Mouse (Mus musculus): Measurements from ENCODE around the gene Thada. TPM values are rescaled to one million over a fixed set of nuclear protein-coding genes. Genes with fewer than 3 reads are reported as not detected.
A peak's percentile ranks its signal among the peaks of the same experiment; 100 is the strongest.

The Thada gene
- total and polyA plus RNA-seq, 2 experiments from 2014 or later: 2.6 to 19.2 TPM

- no peaks in the 10 kb centered on the region for H3K36me3 ChIP-seq (ENCODE audit: insufficient read depth)
- H3K4me3 ChIP-seq (ENCODE audit: low read depth, low read length): no peak overlapping the region
- no peak overlapping the region for H3K4me2 ChIP-seq (ENCODE audit: low read depth)
- H3K9me3 ChIP-seq (ENCODE audit: low read length): no peaks in the 10 kb centered on the region
- WGBS: 85% methylated on average over 9 of the region's 12 CpGs
- no peak for TF ChIP-seq CTCF (IDR thresholded peaks at IDR 0.05; ENCODE audit: low read depth)
- no peak for DNase-seq
- H3K4me1 ChIP-seq (ENCODE audit: insufficient read depth): no peaks in the 10 kb centered on the region
- no peak for ATAC-seq
- H3K27ac ChIP-seq (ENCODE audit: low read depth, low read length): no peak overlapping the region
- no peaks in the 10 kb centered on the region for H3K27me3 ChIP-seq (ENCODE audit: insufficient read depth, low read length)
- no peak overlapping the region for H3K9ac ChIP-seq
Measured at GRCm38 (mm10) chr17:84327051-84327925, 138.7 kb downstream of the Thada start.

GRCm38 (mm10) chr17:84322176-84322575, 143.8 kb downstream of the Thada start:
- Histone ChIP-seq H3K9me3 (ENCODE audit: low read length) (no peaks in the 10 kb centered on the region), H3K9ac (no peak overlapping the region), H3K27ac (ENCODE audit: low read depth, low read length) (no peak overlapping the region), H3K4me2 (ENCODE audit: low read depth) (no peak overlapping the region), H3K4me1 (ENCODE audit: insufficient read depth) (no peaks in the 10 kb centered on the region), H3K27me3 (ENCODE audit: insufficient read depth, low read length) (no peaks in the 10 kb centered on the region), H3K36me3 (ENCODE audit: insufficient read depth) (no peaks in the 10 kb centered on the region), H3K4me3 (ENCODE audit: low read depth, low read length) (no peak overlapping the region)
- DNase-seq (peak; percentile 10), ATAC-seq (no peak)
- 70% methylated on average over 4 of the region's 4 CpGs for WGBS
- TF ChIP-seq CTCF (IDR thresholded peaks at IDR 0.05; ENCODE audit: low read depth): no peak

GRCm38 (mm10) chr17:84321351-84321750, 144.7 kb downstream of the Thada start:
- no peak for TF ChIP-seq CTCF (IDR thresholded peaks at IDR 0.05; ENCODE audit: low read depth)
- no peak overlapping the region for H3K9ac ChIP-seq
- WGBS: 85% methylated on average over 5 of the region's 5 CpGs
- no peaks in the 10 kb centered on the region for H3K9me3 ChIP-seq (ENCODE audit: low read length)
- H3K36me3 ChIP-seq (ENCODE audit: insufficient read depth): no peaks in the 10 kb centered on the region
- no peaks in the 10 kb centered on the region for H3K27me3 ChIP-seq (ENCODE audit: insufficient read depth, low read length)
- H3K4me1 ChIP-seq (ENCODE audit: insufficient read depth): no peaks in the 10 kb centered on the region
- H3K4me3 ChIP-seq (ENCODE audit: low read depth, low read length): no peak overlapping the region
- no peak for DNase-seq
- H3K4me2 ChIP-seq (ENCODE audit: low read depth): no peak overlapping the region
- no peak overlapping the region for H3K27ac ChIP-seq (ENCODE audit: low read depth, low read length)
- ATAC-seq: no peak

DNA sequence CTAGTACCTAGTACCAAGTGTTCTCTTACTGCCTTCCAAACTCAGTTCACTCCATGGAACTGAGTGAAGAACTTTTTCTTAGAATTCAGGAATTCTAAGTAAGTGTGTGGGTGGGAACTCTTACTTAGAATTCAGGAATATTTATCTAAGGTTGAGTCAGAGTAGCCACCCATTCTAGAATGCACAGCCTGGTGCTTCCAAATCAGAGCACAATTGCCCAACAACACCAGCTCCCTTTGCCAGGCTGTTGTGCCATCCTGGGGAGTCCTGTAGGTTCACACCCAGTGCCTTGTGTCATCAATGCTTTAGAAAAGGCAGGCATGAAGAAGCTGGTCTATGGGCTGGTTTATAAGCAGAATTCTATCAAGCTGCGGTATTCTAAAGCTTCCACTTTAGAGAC, 145.4 kb downstream of the Thada start:
- H3K9me3 ChIP-seq (ENCODE audit: low read length): no peaks in the 10 kb centered on the region
- ATAC-seq (no peak), DNase-seq (no peak)
- TF ChIP-seq CTCF (IDR thresholded peaks at IDR 0.05; ENCODE audit: low read depth): no peak
- H3K36me3 ChIP-seq (ENCODE audit: insufficient read depth): no peaks in the 10 kb centered on the region
- WGBS: 97% methylated on average over 1 of the region's 1 CpGs
- H3K4me2 ChIP-seq (ENCODE audit: low read depth): no peak overlapping the region
- no peak overlapping the region for H3K4me3 ChIP-seq (ENCODE audit: low read depth, low read length)
- no peak overlapping the region for H3K9ac ChIP-seq
- no peaks in the 10 kb centered on the region for H3K27me3 ChIP-seq (ENCODE audit: insufficient read depth, low read length)
- no peak overlapping the region for H3K27ac ChIP-seq (ENCODE audit: low read depth, low read length)
- no peaks in the 10 kb centered on the region for H3K4me1 ChIP-seq (ENCODE audit: insufficient read depth)

GRCm38 (mm10) chr17:84314341-84314740, 151.7 kb downstream of the Thada start:
- whole genome bisulfite sequencing: 98% methylated on average over 7 of the region's 7 CpGs
- Histone ChIP-seq H3K27ac (ENCODE audit: low read depth, low read length) (no peak overlapping the region), H3K27me3 (ENCODE audit: insufficient read depth, low read length) (no peaks in the 10 kb centered on the region), H3K4me3 (ENCODE audit: low read depth, low read length) (no peak overlapping the region), H3K4me2 (ENCODE audit: low read depth) (no peak overlapping the region), H3K9ac (no peak overlapping the region), H3K36me3 (ENCODE audit: insufficient read depth) (peaks cover 2% of the 10 kb centered on the region), H3K4me1 (ENCODE audit: insufficient read depth) (no peaks in the 10 kb centered on the region), H3K9me3 (ENCODE audit: low read length) (no peaks in the 10 kb centered on the region)
- no peak for TF ChIP-seq CTCF (IDR thresholded peaks at IDR 0.05; ENCODE audit: low read depth)
- DNase-seq: no peak
- no peak for ATAC-seq

- H3K9me3 ChIP-seq (ENCODE audit: low read length): no peaks in the 10 kb centered on the region
Measured at GRCm38 (mm10) chr17:84313494-84313893, 152.5 kb downstream of the Thada start.

GRCm38 (mm10) chr17:84306151-84306550, 159.9 kb downstream of the Thada start:
- no peak for ATAC-seq
- Histone ChIP-seq H3K27me3 (ENCODE audit: insufficient read depth, low read length) (no peaks in the 10 kb centered on the region), H3K4me2 (ENCODE audit: low read depth) (no peak overlapping the region), H3K9ac (no peak overlapping the region), H3K9me3 (ENCODE audit: low read length) (no peaks in the 10 kb centered on the region), H3K4me3 (ENCODE audit: low read depth, low read length) (no peak overlapping the region), H3K36me3 (ENCODE audit: insufficient read depth) (peaks cover 13% of the 10 kb centered on the region), H3K27ac (ENCODE audit: low read depth, low read length) (no peak overlapping the region), H3K4me1 (ENCODE audit: insufficient read depth) (no peaks in the 10 kb centered on the region)
- no peak for DNase-seq
- TF ChIP-seq CTCF (IDR thresholded peaks at IDR 0.05; ENCODE audit: low read depth): no peak
- WGBS: 75% methylated on average over 1 of the region's 1 CpGs

More at GRCm38 (mm10) chr17:84313494-84313893, 152.5 kb downstream of the Thada start:
- WGBS: 85% methylated on average over 6 of the region's 6 CpGs
- H3K36me3 ChIP-seq (ENCODE audit: insufficient read depth): peaks cover 8% of the 10 kb centered on the region
- no peak overlapping the region for H3K27ac ChIP-seq (ENCODE audit: low read depth, low read length)
- H3K4me3 ChIP-seq (ENCODE audit: low read depth, low read length): no peak overlapping the region
- H3K9ac ChIP-seq: no peak overlapping the region
- H3K4me2 ChIP-seq (ENCODE audit: low read depth): no peak overlapping the region
- DNase-seq: no peak
- no peak for TF ChIP-seq CTCF (IDR thresholded peaks at IDR 0.05; ENCODE audit: low read depth)
- H3K27me3 ChIP-seq (ENCODE audit: insufficient read depth, low read length): no peaks in the 10 kb centered on the region
- H3K4me1 ChIP-seq (ENCODE audit: insufficient read depth): no peaks in the 10 kb centered on the region
- no peak for ATAC-seq

Data from forebrain, postnatal 0 days (tissue).